Mouse (Mus musculus): ENCODE measurements around the gene Dera.

The Dera gene

GRCm38 (mm10) chr6:137757891-137758290 is 3.5 kb downstream of the Dera start:
- DNase-seq (ENCODE audit: low spot score) = no peak

- no peak for DNase-seq (ENCODE audit: low spot score)
These were observed 5.3 kb downstream of the Dera start for GRCm38 (mm10) chr6:137759681-137760080.

GRCm38 (mm10) chr6:137760966-137761365 is 6.6 kb downstream of the Dera start:
- no peak for DNase-seq (ENCODE audit: low spot score)

GRCm38 (mm10) chr6:137764572-137765210 is 10.3 kb downstream of the Dera start:
- DNase-seq (ENCODE audit: low spot score) = no peak

GRCm38 (mm10) chr6:137766177-137766576 is 11.8 kb downstream of the Dera start:
- DNase-seq (ENCODE audit: low spot score) = no peak

- DNase-seq (ENCODE audit: low spot score) = no peak
These were observed 17.4 kb downstream of the Dera start for GRCm38 (mm10) chr6:137771621-137772250.

- DNase-seq (ENCODE audit: low spot score) = no peak
These were observed 18.7 kb downstream of the Dera start for GRCm38 (mm10) chr6:137772918-137773636.

- no peak for DNase-seq (ENCODE audit: low spot score)
These were observed 19.3 kb downstream of the Dera start for GRCm38 (mm10) chr6:137773637-137774028.

GRCm38 (mm10) chr6:137774166-137774565 is 19.8 kb downstream of the Dera start:
- no peak for DNase-seq (ENCODE audit: low spot score)

- no peak for DNase-seq (ENCODE audit: low spot score)
These were observed 20.8 kb downstream of the Dera start for GRCm38 (mm10) chr6:137775159-137775558.

GRCm38 (mm10) chr6:137776981-137777380 is 22.6 kb downstream of the Dera start:
- no peak for DNase-seq (ENCODE audit: low spot score)

GRCm38 (mm10) chr6:137783899-137784637 is 29.7 kb downstream of the Dera start:
- no peak for DNase-seq (ENCODE audit: low spot score)

GRCm38 (mm10) chr6:137788976-137789590 is 34.7 kb downstream of the Dera start:
- DNase-seq (ENCODE audit: low spot score) = no peak

GRCm38 (mm10) chr6:137789658-137790057 is 35.3 kb downstream of the Dera start:
- no peak for DNase-seq (ENCODE audit: low spot score)

GRCm38 (mm10) chr6:137795494-137795893 is 41.1 kb downstream of the Dera start:
- DNase-seq (ENCODE audit: low spot score) = no peak

GRCm38 (mm10) chr6:137796596-137797567 is 42.5 kb downstream of the Dera start:
- DNase-seq (ENCODE audit: low spot score) = no peak

GRCm38 (mm10) chr6:137799253-137799652 is 44.9 kb downstream of the Dera start:
- DNase-seq (ENCODE audit: low spot score) = no peak

GRCm38 (mm10) chr6:137803456-137804005 is 49.2 kb downstream of the Dera start:
- DNase-seq (ENCODE audit: low spot score) = no peak

GRCm38 (mm10) chr6:137804121-137804520 is 49.8 kb downstream of the Dera start:
- DNase-seq (ENCODE audit: low spot score) = no peak

- no peak for DNase-seq (ENCODE audit: low spot score)
These were observed 50.3 kb downstream of the Dera start for GRCm38 (mm10) chr6:137804606-137805005.

- no peak for DNase-seq (ENCODE audit: low spot score)
These were observed 52.0 kb downstream of the Dera start for GRCm38 (mm10) chr6:137806342-137806741.
